Mouse (Mus musculus) cortical plate, adult 2 months (tissue): Measurements from ENCODE around the gene 4930544D05Rik. TPM values are rescaled to one million over a fixed set of nuclear protein-coding genes. Genes with fewer than 3 reads are reported as not detected.
A peak's percentile ranks its signal among the peaks of the same experiment; 100 is the strongest.

Source experiments
- H3K27ac ChIP-seq: fragments of 200-500 bp; 2 replicates; pipeline ENCODE4 v1.5.1; 2012; ENCODE audit warnings: low read length, control low read depth, inconsistent platforms; ENCODE audit not compliant: insufficient read depth
- H3K4me1 ChIP-seq: fragments of 200-500 bp; 2 replicates; pipeline ENCODE4 v1.6.1; 2011; ENCODE audit warnings: low read length; ENCODE audit not compliant: control insufficient read depth, insufficient read depth
- H3K4me3 ChIP-seq: fragments of 200-500 bp; 2 replicates; pipeline ENCODE4 v1.5.1; 2011; ENCODE audit warnings: mild to moderate bottlenecking, low read length, control low read depth; ENCODE audit not compliant: insufficient read depth
- CTCF ChIP-seq: fragments of 200-500 bp; IDR thresholded peaks from 2 replicates; pipeline ENCODE4 v1.5.1; 2011; ENCODE audit warnings: mild to moderate bottlenecking, control low read depth, low read length; ENCODE audit not compliant: insufficient read depth; ENCODE audit errors: extremely low read depth
- POLR2A ChIP-seq: fragments of 200-500 bp; IDR thresholded peaks from 2 replicates; pipeline ENCODE4 v1.6.1; 2011; ENCODE audit warnings: mild to moderate bottlenecking, low read length, control low read depth; ENCODE audit not compliant: insufficient read depth; ENCODE audit errors: extremely low read depth
- polyA plus RNA-seq: library from polyadenylated mRNA; depleted of rRNA; stranded (reverse); fragments of >200 nt; gene quantifications from 2 replicates; pipeline ENCODE4 v1.2.3, GENCODE M21; 2012

4930544D05Rik gene
- polyA plus RNA-seq, 1 experiment = not detected

- Histone ChIP-seq H3K4me3 (no peak overlapping the region), H3K27ac (no peak overlapping the region), H3K4me1 (no peaks in the 10 kb centered on the region)
- TF ChIP-seq CTCF (no peak), POLR2A (0 out of 2 replicates have a peak, but pooled peaks have one; percentile 5)
Observed at GRCm38 (mm10) chr11:70615074-70615473, 574 bp upstream of the 4930544D05Rik start.

GRCm38 (mm10) chr11:70619101-70619500, 3.5 kb downstream of the 4930544D05Rik start, which contains the start of gene Chrne:
Gene Chrne (minus strand): TSS chr11:70619216.
- no peak within 1 kb of the TSS for H3K4me3 ChIP-seq
- H3K4me1 ChIP-seq = no peaks in the 10 kb centered on the region
- H3K27ac ChIP-seq = no peak within 1 kb of the TSS
- TF ChIP-seq CTCF (no peak), POLR2A (no peak)

- TF ChIP-seq CTCF (no peak), POLR2A (no peak)
- no peaks in the 10 kb centered on the region for H3K4me1 ChIP-seq
- no peak overlapping the region for H3K4me3 ChIP-seq
- no peak overlapping the region for H3K27ac ChIP-seq
Observed at GRCm38 (mm10) chr11:70621972-70622814, 6.5 kb downstream of the 4930544D05Rik start.

GRCm38 (mm10) chr11:70623053-70623742, 7.5 kb downstream of the 4930544D05Rik start:
- no peak overlapping the region for H3K4me3 ChIP-seq
- H3K27ac ChIP-seq = no peak overlapping the region
- TF ChIP-seq POLR2A (no peak), CTCF (peak; percentile 25)
- H3K4me1 ChIP-seq = no peaks in the 10 kb centered on the region

GRCm38 (mm10) chr11:70625473-70625872, 9.8 kb downstream of the 4930544D05Rik start:
- TF ChIP-seq POLR2A (no peak), CTCF (peak; percentile 62)
- no peak overlapping the region for H3K4me3 ChIP-seq
- H3K4me1 ChIP-seq = no peaks in the 10 kb centered on the region
- H3K27ac ChIP-seq = no peak overlapping the region

- H3K4me1 ChIP-seq = no peaks in the 10 kb centered on the region
- TF ChIP-seq CTCF (no peak), POLR2A (no peak)
- no peak overlapping the region for H3K4me3 ChIP-seq
- no peak overlapping the region for H3K27ac ChIP-seq
Observed at GRCm38 (mm10) chr11:70626877-70627276, 11.2 kb downstream of the 4930544D05Rik start.

GRCm38 (mm10) chr11:70628431-70628830, 12.8 kb downstream of the 4930544D05Rik start:
- H3K27ac ChIP-seq = no peak overlapping the region
- TF ChIP-seq CTCF (no peak), POLR2A (no peak)
- no peak overlapping the region for H3K4me3 ChIP-seq
- H3K4me1 ChIP-seq = no peaks in the 10 kb centered on the region

- no peaks in the 10 kb centered on the region for H3K4me1 ChIP-seq
- H3K4me3 ChIP-seq = no peak overlapping the region
- no peak overlapping the region for H3K27ac ChIP-seq
- TF ChIP-seq CTCF (no peak; the same call in 1 of the 2 replicates), POLR2A (no peak)
Observed at GRCm38 (mm10) chr11:70629557-70629956, 13.9 kb downstream of the 4930544D05Rik start.

GRCm38 (mm10) chr11:70630129-70630528, 14.5 kb downstream of the 4930544D05Rik start:
- no peak overlapping the region for H3K27ac ChIP-seq
- no peak for TF ChIP-seq CTCF
- no peak for TF ChIP-seq POLR2A

More at GRCm38 (mm10) chr11:70630129-70630528, 14.5 kb downstream of the 4930544D05Rik start:
- Histone ChIP-seq H3K4me1 (no peaks in the 10 kb centered on the region), H3K4me3 (no peak overlapping the region)
